Comparison of ENCODE assay signal across 32 mouse cellular contexts in genomic region chr5:107946475-107946874, GRCm38 (mm10). TPM values are rescaled to one million over a fixed set of nuclear protein-coding genes. Genes with fewer than 3 reads are reported as not detected.
DNase-seq lines count a peak whose midpoint lies in the region; ATAC-seq and TF ChIP-seq lines count a peak whose summit lies in the region.
"Had no signal": no experiment of that assay in that cellular context is flagged by ENCODE, and none has a peak within 500 bp of the region (broad histone marks: within the 10 kb centered on the region; RNA-seq: fewer than 3 reads in every experiment).

No protein-coding gene starts in this region.

- no peak overlapping the region for H3K9ac ChIP-seq in heart, embryonic 15.5 days
- H3K9ac ChIP-seq: embryonic facial prominence, embryonic 12.5 days; hindbrain, embryonic 14.5 days; intestine, embryonic 15.5 days; liver, embryonic 12.5 days; liver, postnatal 0 days; neural tube, embryonic 13.5 days had no signal

- H3K27me3 ChIP-seq in heart, embryonic 15.5 days, result no peaks in the 10 kb centered on the region
- no peaks in the 10 kb centered on the region for H3K27me3 ChIP-seq in cerebellum, adult 2 months (ENCODE audit: control insufficient read depth, insufficient read depth, low read length)
- H3K27me3 ChIP-seq: embryonic facial prominence, embryonic 12.5 days; intestine, embryonic 15.5 days; liver, embryonic 12.5 days; neural tube, embryonic 13.5 days had no signal

- WGBS in heart, embryonic 15.5 days, result 73% methylated on average over 1 of the region's 1 CpGs
- WGBS in macrophage (ENCODE audit: missing documents), result 36% methylated on average over 1 of the region's 1 CpGs
- 78% methylated on average over 1 of the region's 1 CpGs for WGBS in cerebellum, adult 2 months

- no peak for TF ChIP-seq CTCF in cerebellum, adult 2 months (IDR thresholded peaks at IDR 0.05; ENCODE audit: borderline replicate concordance, insufficient read depth, low read depth, low read length)

- H3K36me3 ChIP-seq in heart, embryonic 15.5 days, result no peaks in the 10 kb centered on the region
- H3K36me3 ChIP-seq in macrophage (ENCODE audit: inconsistent target), result no peaks in the 10 kb centered on the region
- H3K36me3 ChIP-seq: embryonic facial prominence, embryonic 12.5 days; heart, embryonic 10.5 days; intestine, embryonic 15.5 days; liver, embryonic 12.5 days; neural tube, embryonic 13.5 days had no signal

- peaks cover 78% of the 10 kb centered on the region for H3K79me2 ChIP-seq in macrophage (ENCODE audit: inconsistent target)

- H3K4me1 ChIP-seq in heart, embryonic 15.5 days (replicated peaks), result peaks cover 13% of the 10 kb centered on the region
- H3K4me1 ChIP-seq in cerebellum, adult 2 months (ENCODE audit: control insufficient read depth, insufficient read depth, low read length), result peaks cover 6% of the 10 kb centered on the region; the same call in 1 of the 2 replicates
- H3K4me1 ChIP-seq: embryonic facial prominence, embryonic 12.5 days; heart, embryonic 10.5 days; intestine, embryonic 15.5 days; neural tube, embryonic 13.5 days had no signal

- no peak overlapping the region for H3K4me3 ChIP-seq in heart, embryonic 15.5 days
- H3K4me3 ChIP-seq in macrophage (ENCODE audit: inconsistent target), result no peak overlapping the region
- H3K4me3 ChIP-seq in cerebellum, adult 2 months (replicated peaks; ENCODE audit: insufficient read depth, low read depth, low read length), result no peak overlapping the region
- H3K4me3 ChIP-seq: embryonic facial prominence, embryonic 12.5 days; heart, embryonic 10.5 days; intestine, embryonic 15.5 days; layer of hippocampus, adult 2 months; left cerebral cortex, adult 2 months; liver, embryonic 12.5 days; neural tube, embryonic 13.5 days had no signal

- TF ChIP-seq POLR2A in cerebellum, adult 2 months (IDR thresholded peaks at IDR 0.05; ENCODE audit: borderline replicate concordance, insufficient read depth, low read length), result no peak

- no peak for DNase-seq in heart, adult 11 months
- peak; percentile 73 for DNase-seq in 416B (ENCODE audit: low read depth)
- no peak for DNase-seq in cerebellum, adult 2 months
- DNase-seq in urinary bladder, postnatal 14 days (ENCODE audit: low spot score), result no peak
- DNase-seq: adrenal gland, postnatal 10 days; B cell, adult 2 months; cerebellum, adult 11 months; cerebellum, adult 9-11 months; embryo, embryonic 11 days; heart, postnatal 4 days; kidney, adult 2 months; kidney, postnatal 36 days; liver, postnatal 0 days; lung, postnatal 4 days; thymus, adult 18-20 months; thymus, postnatal 25 days had no signal

- H3K9me3 ChIP-seq in heart, embryonic 15.5 days (replicated peaks), result no peaks in the 10 kb centered on the region
- H3K9me3 ChIP-seq: embryonic facial prominence, embryonic 12.5 days; G1E; heart, embryonic 10.5 days; intestine, embryonic 15.5 days; liver, embryonic 12.5 days; neural tube, embryonic 13.5 days had no signal

- no peak for ATAC-seq in heart, embryonic 15.5 days (replicated peaks; ENCODE audit: insufficient number of reproducible peaks, insufficient read depth, low FRiP score, low read depth)
- ATAC-seq in CD4-positive, CD25-positive, alpha-beta regulatory T cell, adult 4 months, result peak; percentile 57
- ATAC-seq: forebrain, embryonic 14.5 days; intestine, embryonic 15.5 days; liver, embryonic 12.5 days; liver, postnatal 0 days; lung, postnatal 0 days; midbrain, embryonic 16.5 days had no signal

- H3K27ac ChIP-seq in heart, embryonic 15.5 days, result peak overlapping the region; percentile 61
- H3K27ac ChIP-seq in macrophage, result peak overlapping the region; percentile 68
- no peak overlapping the region for H3K27ac ChIP-seq in cerebellum, adult 2 months (ENCODE audit: insufficient read depth, low read length)
- H3K27ac ChIP-seq: embryonic facial prominence, embryonic 12.5 days; heart, embryonic 10.5 days; hindbrain, embryonic 14.5 days; left cerebral cortex, adult 2 months; liver, embryonic 12.5 days; neural tube, embryonic 13.5 days had no signal

- H3K4me2 ChIP-seq in heart, embryonic 15.5 days, result no peak overlapping the region
- H3K4me2 ChIP-seq: embryonic facial prominence, embryonic 12.5 days; hindbrain, embryonic 14.5 days; intestine, embryonic 15.5 days; liver, embryonic 12.5 days; midbrain, embryonic 11.5 days; neural tube, embryonic 13.5 days had no signal

RNA-seq across cellular contexts. Expression of gene Fam69a, which starts 40.4 kb away (rescaled TPM):
- 19.1 and 20.2 TPM in 2 replicates for polyA plus RNA-seq in heart, embryonic 15.5 days (2015; fragmentation: Nextera tagmentation; extraction: Ambion mirVana)
- 10 to 100 TPM; 66.3 to 87.7 TPM for polyA plus RNA-seq in CD4-positive, CD25-positive, alpha-beta regulatory T cell, adult 4 months (2017; shearing (Covaris generic))
- total RNA-seq in macrophage (2018; cell fraction: chromatin; rRNA removed), result 10 to 100 TPM in 9 of 26 experiments, 1 to 10 TPM in 17; 2.1 to 13.4 (median 8.8) TPM
- total RNA-seq in macrophage (2018; cell fraction: cytosol; rRNA removed), result 10 to 100 TPM in 25 of 26 experiments, 1 to 10 TPM in 1; 9.2 to 20.7 (median 15.0) TPM
- 10 to 100 TPM in 25 of 26 experiments, 1 to 10 TPM in 1; 9.0 to 28.6 (median 15.9) TPM for total RNA-seq in macrophage (2018; cell fraction: nucleus; rRNA removed)
- 9.4 to 24.9 TPM (median 18.7 TPM) in 3 replicates for polyA plus RNA-seq in macrophage (2018)
- polyA plus RNA-seq in cerebellum, adult 2 months (2012; rRNA removed), result 30.9 and 32.4 TPM in 2 replicates

RNA-seq across cellular contexts. Expression of gene Rpl5, which starts 46.2 kb away (rescaled TPM):
- polyA plus RNA-seq in heart, embryonic 15.5 days (2015; fragmentation: Nextera tagmentation; extraction: Ambion mirVana), result 37.8 and 45.5 TPM in 2 replicates
- 100 to 1,000 TPM in 1 of 2 experiments, 10 to 100 TPM in 1; 99.1 to 122 TPM for polyA plus RNA-seq in CD4-positive, CD25-positive, alpha-beta regulatory T cell, adult 4 months (2017; shearing (Covaris generic))
- total RNA-seq in macrophage (2018; cell fraction: chromatin; rRNA removed), result 100 to 1,000 TPM in 22 of 26 experiments, 10 to 100 TPM in 4; 61.3 to 252 (median 196) TPM
- total RNA-seq in macrophage (2018; cell fraction: cytosol; rRNA removed), result 100 to 1,000 TPM in 6 of 26 experiments, 10 to 100 TPM in 20; 40.6 to 144 (median 77.4) TPM
- total RNA-seq in macrophage (2018; cell fraction: nucleus; rRNA removed), result 100 to 1,000 TPM in 20 of 26 experiments, 10 to 100 TPM in 6; 55.5 to 262 (median 129) TPM
- 176 to 189 TPM (median 181 TPM) in 3 replicates for polyA plus RNA-seq in macrophage (2018)
- 75.5 and 81.9 TPM in 2 replicates for polyA plus RNA-seq in cerebellum, adult 2 months (2012; rRNA removed)
